Mouse (Mus musculus) heart, embryonic 16.5 days (tissue): Measurements from ENCODE around the gene Morf4l1. TPM values are rescaled to one million over a fixed set of nuclear protein-coding genes. Genes with fewer than 3 reads are reported as not detected.
"Not testable (repeated sequence)": the region's sequence is repeated elsewhere in the genome, so short reads cannot be mapped to it uniquely, and the experiment has no call there.

Experiments
- ATAC-seq: fragments of 200-750 bp; cut with Nextera tagmentation; replicated peaks from 2 replicates; pipeline ENCODE4 v1.8.0; 2017; ENCODE audit warnings: moderate number of reproducible peaks; ENCODE audit not compliant: insufficient read depth, low FRiP score; ENCODE audit errors: extremely low read depth
- H3K27ac ChIP-seq: fragments of 300-500 bp; sonication (generic); 2 replicates; pipeline ENCODE4 v1.5.1; 2014; ENCODE audit warnings: mild to moderate bottlenecking, low read length, control low read depth, moderate library complexity
- H3K27me3 ChIP-seq: fragments of 300-500 bp; sonication (generic); 2 replicates; pipeline ENCODE4 v1.6.1; 2014; ENCODE audit warnings: low read length, mixed read lengths; ENCODE audit not compliant: control insufficient read depth, insufficient read depth
- H3K36me3 ChIP-seq: fragments of 300-500 bp; sonication (generic); 2 replicates; pipeline ENCODE4 v1.6.1; 2014; ENCODE audit not compliant: control insufficient read depth, insufficient read depth
- H3K4me1 ChIP-seq: fragments of 300-500 bp; sonication (generic); 2 replicates; pipeline ENCODE4 v1.6.1; 2014; ENCODE audit warnings: low read length, mixed read lengths; ENCODE audit not compliant: control insufficient read depth, insufficient read depth
- H3K4me2 ChIP-seq: fragments of 300-500 bp; sonication (generic); 2 replicates; pipeline ENCODE4 v1.6.1; 2014; ENCODE audit warnings: low read depth, mild to moderate bottlenecking, control low read depth, low read length
- H3K4me3 ChIP-seq: fragments of 300-500 bp; sonication (generic); 2 replicates; pipeline ENCODE4 v1.5.1; 2014; ENCODE audit warnings: mild to moderate bottlenecking, control low read depth, low read length
- H3K9ac ChIP-seq: fragments of 300-500 bp; sonication (generic); 2 replicates; pipeline ENCODE4 v1.6.1; 2014; ENCODE audit warnings: low read length, control low read depth
- H3K9me3 ChIP-seq: fragments of 300-500 bp; sonication (generic); replicated peaks from 2 replicates; pipeline ENCODE4 v1.6.1; 2016; ENCODE audit warnings: low read length; ENCODE audit not compliant: control insufficient read depth
- WGBS: fragments of 180-500 bp; shearing (Covaris S2); extraction: QIAGEN DNeasy Blood & Tissue Kit; methylation state at CpG from one replicate; pipeline ENCODE4 v1.1.7; 2014; 5-methylcytosine and 5-hydroxymethylcytosine counted together
- polyA plus RNA-seq: library from polyadenylated mRNA; unstranded; fragments of >200 nt; fragmentation: Nextera tagmentation; extraction: Ambion mirVana; gene quantifications from 2 replicates; pipeline ENCODE4 v1.2.1, GENCODE M21; 2015

Morf4l1 gene
- polyA plus RNA-seq, 1 experiment from 2014 or later = 363 TPM

DNA sequence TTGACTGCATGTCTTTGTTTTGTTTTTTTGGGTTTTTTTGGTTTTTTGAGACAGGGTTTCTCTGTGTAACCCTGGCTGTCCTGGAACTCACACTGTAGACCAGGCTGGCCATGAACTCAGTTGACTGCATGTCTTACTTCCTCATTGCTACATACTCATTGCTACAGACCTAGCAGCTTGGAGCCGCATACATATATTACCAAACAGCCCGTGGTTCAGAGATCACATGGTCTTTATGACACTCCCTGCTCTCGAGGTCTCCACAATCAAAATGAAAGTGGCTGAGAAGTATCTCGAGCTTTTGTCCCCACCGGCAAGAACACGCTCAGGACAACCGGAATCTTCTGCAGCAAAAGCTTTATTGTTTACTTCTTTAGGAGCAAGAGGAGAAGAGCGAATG, 71.7 kb downstream of the Morf4l1 start:
- 87% methylated on average over 8 of the region's 8 CpGs for whole genome bisulfite sequencing
- H3K4me1 ChIP-seq, H3K4me2 ChIP-seq, H3K9ac ChIP-seq, H3K36me3 ChIP-seq, ATAC-seq, H3K4me3 ChIP-seq, H3K27me3 ChIP-seq, H3K9me3 ChIP-seq, H3K27ac ChIP-seq: not testable (repeated sequence)

Other genes starting within 250 kb of the Morf4l1 start
- gene Rasgrf1, start 204.9 kb downstream of the Morf4l1 start, polyA plus RNA-seq = 0.11 and 0.20 TPM in 2 replicates
- gene Ctsh, start 60.6 kb downstream of the Morf4l1 start, polyA plus RNA-seq = 60.9 and 128 TPM in 2 replicates
- gene Adamts7, start 48.3 kb upstream of the Morf4l1 start, polyA plus RNA-seq = 8.7 and 9.3 TPM in 2 replicates
- gene Tbc1d2b, start 156.0 kb upstream of the Morf4l1 start, polyA plus RNA-seq = 6.9 and 7.4 TPM in 2 replicates